Mouse (Mus musculus): ENCODE data around the gene Spint3.

Spint3 gene

GRCm38 (mm10) chr2:164549963-164550894, 23.0 kb downstream of the Spint3 start:
- DNase-seq (ENCODE audit: low spot score), result no peak

GRCm38 (mm10) chr2:164549338-164549737, 23.9 kb downstream of the Spint3 start:
- DNase-seq (ENCODE audit: low spot score), result no peak

GRCm38 (mm10) chr2:164544454-164545097, 28.7 kb downstream of the Spint3 start:
- no peak for DNase-seq (ENCODE audit: low spot score)

GRCm38 (mm10) chr2:164543745-164544144, 29.5 kb downstream of the Spint3 start:
- DNase-seq (ENCODE audit: low spot score), result no peak

GRCm38 (mm10) chr2:164542598-164542997, 30.7 kb downstream of the Spint3 start:
- DNase-seq (ENCODE audit: low spot score), result no peak

GRCm38 (mm10) chr2:164542132-164542531, 31.1 kb downstream of the Spint3 start:
- DNase-seq (ENCODE audit: low spot score), result no peak

- DNase-seq (ENCODE audit: low spot score), result no peak
Observed at GRCm38 (mm10) chr2:164540652-164541427, 32.4 kb downstream of the Spint3 start.

GRCm38 (mm10) chr2:164537003-164537402, 36.3 kb downstream of the Spint3 start:
- no peak for DNase-seq (ENCODE audit: low spot score)

GRCm38 (mm10) chr2:164534315-164534714, 38.9 kb downstream of the Spint3 start:
- DNase-seq (ENCODE audit: low spot score), result no peak

GRCm38 (mm10) chr2:164531169-164531568, 42.1 kb downstream of the Spint3 start:
- DNase-seq (ENCODE audit: low spot score), result peak; percentile 57

- no peak for DNase-seq (ENCODE audit: low spot score)
Observed at GRCm38 (mm10) chr2:164528557-164528956, 44.7 kb downstream of the Spint3 start.

- no peak for DNase-seq (ENCODE audit: low spot score)
Observed at GRCm38 (mm10) chr2:164523301-164523773, 49.9 kb downstream of the Spint3 start.

- no peak for DNase-seq (ENCODE audit: low spot score)
Observed at GRCm38 (mm10) chr2:164522280-164522679, 51.0 kb downstream of the Spint3 start.

GRCm38 (mm10) chr2:164521841-164522240, 51.4 kb downstream of the Spint3 start:
- no peak for DNase-seq (ENCODE audit: low spot score)

GRCm38 (mm10) chr2:164520782-164521181, 52.5 kb downstream of the Spint3 start:
- peak; percentile 40 for DNase-seq (ENCODE audit: low spot score)

Data from ovary, postnatal 36 days (tissue).